Mouse (Mus musculus) midbrain, embryonic 10.5 days (tissue): ENCODE measurements around the gene Aasdh. TPM values are rescaled to one million over a fixed set of nuclear protein-coding genes. Genes with fewer than 3 reads are reported as not detected.

Source experiments
- polyA plus RNA-seq: library from polyadenylated mRNA; unstranded; fragments of >200 nt; fragmentation: Nextera tagmentation; extraction: Ambion mirVana; gene quantifications from 2 replicates; pipeline ENCODE4 v1.2.1, GENCODE M21; 2016

The Aasdh gene
- polyA plus RNA-seq, 1 experiment from 2014 or later = 22.3 TPM

Other genes starting within 250 kb of the Aasdh start
- 31.5 and 36.0 TPM in 2 replicates for gene C530008M17Rik, start 249.0 kb downstream of the Aasdh start, polyA plus RNA-seq
- 444 and 484 TPM in 2 replicates for gene Paics, start 45.8 kb upstream of the Aasdh start, polyA plus RNA-seq
- gene Ppat, start 46.1 kb upstream of the Aasdh start, polyA plus RNA-seq = 46.1 and 58.0 TPM in 2 replicates
- 78.5 and 81.2 TPM in 2 replicates for gene Srp72, start 69.2 kb upstream of the Aasdh start, polyA plus RNA-seq
- gene Arl9, start 98.5 kb upstream of the Aasdh start, polyA plus RNA-seq = not detected in 2 replicates
- 0.12 TPM in 1 of 2 replicates, not detected in the other for gene Thegl, start 110.5 kb upstream of the Aasdh start, polyA plus RNA-seq
- gene Hopx, start 209.6 kb upstream of the Aasdh start, polyA plus RNA-seq = 0.14 TPM in 1 of 2 replicates, not detected in the other